Mouse (Mus musculus): ENCODE measurements around the gene E330034G19Rik.
"Not testable (repeated sequence)": the region's sequence is repeated elsewhere in the genome, so short reads cannot be mapped to it uniquely, and the experiment has no call there.

The E330034G19Rik gene

GRCm38 (mm10) chr14:24292914-24293313 is at the start of gene E330034G19Rik:
Gene E330034G19Rik, plus strand, starts transcription at chr14:24293214.
- no peak for DNase-seq (ENCODE audit: low read depth, low spot score)

- no peak for DNase-seq (ENCODE audit: low read depth, low spot score)
Measured at GRCm38 (mm10) chr14:24244330-24245176, 48.5 kb upstream of the E330034G19Rik start.

DNA sequence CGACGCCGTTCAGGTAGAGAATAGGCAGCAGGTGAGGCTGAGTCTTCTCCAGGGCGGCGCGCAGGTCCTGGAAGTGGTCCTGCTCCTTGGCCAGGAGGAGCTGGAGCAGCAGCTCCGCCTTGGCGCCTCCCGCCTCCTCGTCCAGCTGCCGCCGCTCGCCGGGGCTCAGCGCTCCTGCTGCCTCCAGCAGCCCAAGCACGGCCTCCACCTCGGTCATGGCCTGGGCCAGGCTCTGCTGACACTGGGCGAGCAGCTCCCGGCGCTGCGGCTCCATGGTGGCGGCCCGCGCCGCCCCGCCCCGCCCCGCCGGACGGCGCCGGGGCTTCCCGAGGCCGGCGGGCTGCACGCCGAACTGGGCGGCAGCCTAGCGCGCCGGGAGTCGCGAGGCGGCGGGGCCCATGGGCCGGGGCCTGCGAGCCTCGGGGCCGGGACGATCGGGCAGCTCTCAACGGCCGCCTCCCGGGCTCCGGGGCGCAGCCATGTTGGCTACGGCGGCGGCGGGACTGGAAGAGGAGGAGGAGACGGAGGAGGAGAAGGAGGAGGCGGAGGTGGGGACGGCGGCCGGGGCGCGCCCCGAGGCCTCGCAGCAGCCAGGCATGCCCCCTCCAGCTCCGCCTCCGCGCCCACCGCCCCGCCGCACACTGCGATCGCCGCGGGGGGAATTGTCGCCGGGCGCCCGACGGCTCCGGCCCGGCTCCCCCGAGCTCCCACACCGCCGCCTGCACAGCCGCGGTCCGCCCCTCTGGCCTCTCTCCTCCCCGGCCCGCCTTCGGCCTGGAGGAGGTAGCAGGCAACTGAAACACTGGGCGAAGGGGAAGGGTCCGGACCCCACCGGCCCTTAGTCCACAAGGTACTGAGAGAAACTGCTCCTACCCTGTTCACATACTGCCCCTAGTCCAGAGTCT is 47.6 kb upstream of the E330034G19Rik start, which contains the start of gene Dlg5:
Gene Dlg5, minus strand, starts transcription at position 744 of the 905 bp plus-strand sequence.
- no peak for DNase-seq (ENCODE audit: low read depth, low spot score)

- no peak for DNase-seq (ENCODE audit: low read depth, low spot score)
Measured at GRCm38 (mm10) chr14:24249926-24250325, 43.1 kb upstream of the E330034G19Rik start.

- no peak for DNase-seq (ENCODE audit: low read depth, low spot score)
Measured at GRCm38 (mm10) chr14:24251326-24251725, 41.7 kb upstream of the E330034G19Rik start.

- DNase-seq (ENCODE audit: low read depth, low spot score): no peak
Measured at GRCm38 (mm10) chr14:24253611-24254202, 39.3 kb upstream of the E330034G19Rik start.

- no peak for DNase-seq (ENCODE audit: low read depth, low spot score)
Measured at GRCm38 (mm10) chr14:24255956-24256355, 37.1 kb upstream of the E330034G19Rik start.

DNA sequence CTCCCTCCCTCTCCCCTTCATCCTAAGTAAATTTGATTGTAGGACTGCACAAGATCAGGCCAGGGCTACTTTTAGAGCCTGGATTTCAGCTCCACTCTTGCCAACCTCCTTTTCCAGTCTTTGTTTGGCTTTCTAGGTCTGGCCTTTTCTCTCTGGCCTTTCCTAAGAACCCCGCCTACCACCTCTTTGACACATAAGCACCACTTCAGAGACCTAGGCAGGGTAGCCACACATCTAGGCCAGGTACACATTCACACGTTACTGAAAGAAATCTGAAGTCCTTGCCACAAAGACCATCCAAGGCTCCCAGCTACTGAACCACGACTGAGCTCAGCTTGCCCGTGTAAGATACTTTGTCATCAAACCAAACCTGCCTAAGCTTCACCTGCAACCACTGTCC is 32.6 kb upstream of the E330034G19Rik start:
- no peak for DNase-seq (ENCODE audit: low read depth, low spot score)

GRCm38 (mm10) chr14:24262382-24262781 is 30.6 kb upstream of the E330034G19Rik start:
- DNase-seq (ENCODE audit: low read depth, low spot score): no peak

DNA sequence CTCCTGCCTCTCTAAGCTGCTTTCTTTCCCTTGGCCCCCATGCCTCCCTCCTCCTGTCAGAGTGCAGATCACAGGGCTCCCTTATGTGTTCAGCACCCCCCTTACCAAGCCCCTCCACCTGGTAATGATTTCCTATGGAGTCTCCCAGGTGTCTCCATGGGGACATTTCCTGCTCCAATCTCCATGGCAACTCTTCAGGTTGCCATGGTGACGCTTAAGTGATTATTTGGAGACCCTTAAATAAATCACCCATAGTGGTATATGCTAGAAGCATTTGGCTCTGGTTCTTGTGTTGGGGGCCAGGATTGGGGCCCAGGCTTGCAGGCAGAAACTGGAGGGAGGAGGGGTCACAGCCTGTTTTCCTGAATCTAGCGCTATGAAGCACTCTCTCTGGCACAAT is 30.1 kb upstream of the E330034G19Rik start:
- no peak for DNase-seq (ENCODE audit: low read depth, low spot score)

- no peak for DNase-seq (ENCODE audit: low read depth, low spot score)
Measured at GRCm38 (mm10) chr14:24269571-24269970, 23.4 kb upstream of the E330034G19Rik start.

- DNase-seq (ENCODE audit: low read depth, low spot score): no peak
Measured at GRCm38 (mm10) chr14:24273575-24273974, 19.4 kb upstream of the E330034G19Rik start.

- no peak for DNase-seq (ENCODE audit: low read depth, low spot score)
Measured at GRCm38 (mm10) chr14:24275534-24275933, 17.5 kb upstream of the E330034G19Rik start.

GRCm38 (mm10) chr14:24281278-24281677 is 11.7 kb upstream of the E330034G19Rik start:
- DNase-seq (ENCODE audit: low read depth, low spot score): no peak

- no peak for DNase-seq (ENCODE audit: low read depth, low spot score)
Measured at GRCm38 (mm10) chr14:24282276-24282675, 10.7 kb upstream of the E330034G19Rik start.

GRCm38 (mm10) chr14:24286136-24286535 is 6.9 kb upstream of the E330034G19Rik start:
- no peak for DNase-seq (ENCODE audit: low read depth, low spot score)

GRCm38 (mm10) chr14:24290726-24291125 is 2.3 kb upstream of the E330034G19Rik start:
- DNase-seq (ENCODE audit: low read depth, low spot score): no peak

- no peak for DNase-seq (ENCODE audit: low read depth, low spot score)
Measured at GRCm38 (mm10) chr14:24293631-24294030, 617 bp downstream of the E330034G19Rik start.

DNA sequence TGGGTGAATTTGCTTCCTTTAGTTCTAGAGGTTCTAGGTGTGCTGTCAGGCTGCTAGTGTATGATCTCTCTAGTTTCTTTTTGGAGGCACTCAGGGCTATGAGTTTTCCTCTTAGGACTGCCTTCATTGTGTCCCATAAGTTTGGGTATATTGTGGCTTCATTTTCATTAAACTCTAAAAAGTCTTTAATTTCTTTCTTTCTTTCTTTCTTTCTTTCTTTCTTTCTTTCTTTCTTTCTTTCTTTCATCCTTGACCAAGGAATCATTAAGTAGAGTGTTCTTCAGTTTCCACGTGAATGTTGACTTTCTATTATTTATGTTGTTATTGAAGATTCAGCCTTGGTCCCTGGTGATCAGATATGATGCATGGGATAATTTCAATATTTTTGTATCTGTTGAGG is 9.1 kb downstream of the E330034G19Rik start:
- DNase-seq (ENCODE audit: low read depth, low spot score): not testable (repeated sequence)

GRCm38 (mm10) chr14:24306667-24307066 is 13.7 kb downstream of the E330034G19Rik start:
- no peak for DNase-seq (ENCODE audit: low read depth, low spot score)

- no peak for DNase-seq (ENCODE audit: low read depth, low spot score)
Measured at GRCm38 (mm10) chr14:24307146-24307545, 14.1 kb downstream of the E330034G19Rik start.

- DNase-seq (ENCODE audit: low read depth, low spot score): peak; percentile 33
Measured at GRCm38 (mm10) chr14:24311110-24311509, 18.1 kb downstream of the E330034G19Rik start.
